Mouse (Mus musculus) neural tube, embryonic 12.5 days (tissue): ENCODE data around the gene Dok1. TPM values are rescaled to one million over a fixed set of nuclear protein-coding genes. Genes with fewer than 3 reads are reported as not detected.
A peak's percentile ranks its signal among the peaks of the same experiment; 100 is the strongest.

Source experiments
- ATAC-seq: fragments of 200-750 bp; cut with Nextera tagmentation; 2 replicates; pipeline ENCODE4 v1.8.0; 2017; ENCODE audit warnings: low read depth, mild to moderate bottlenecking, moderate TSS enrichment, moderate library complexity; ENCODE audit not compliant: low FRiP score
- H3K27ac ChIP-seq: fragments of 300-500 bp; sonication (generic); 2 replicates; pipeline ENCODE4 v1.5.1; 2016
- H3K27me3 ChIP-seq: fragments of 300-500 bp; sonication (generic); replicated peaks from 2 replicates; pipeline ENCODE4 v1.6.1; 2016; ENCODE audit warnings: mild to moderate bottlenecking
- H3K36me3 ChIP-seq: fragments of 300-500 bp; sonication (generic); 2 replicates; pipeline ENCODE4 v1.6.1; 2016; ENCODE audit warnings: mild to moderate bottlenecking
- H3K4me1 ChIP-seq: fragments of 300-500 bp; sonication (generic); 2 replicates; pipeline ENCODE4 v1.6.1; 2016
- H3K4me2 ChIP-seq: fragments of 300-500 bp; sonication (generic); replicated peaks from 2 replicates; pipeline ENCODE4 v1.6.1; 2016; ENCODE audit warnings: mild to moderate bottlenecking
- H3K4me3 ChIP-seq: fragments of 300-500 bp; sonication (generic); 2 replicates; pipeline ENCODE4 v1.5.1; 2016
- H3K9ac ChIP-seq: fragments of 300-500 bp; sonication (generic); 2 replicates; pipeline ENCODE4 v1.6.1; 2016; ENCODE audit warnings: mild to moderate bottlenecking
- H3K9me3 ChIP-seq: fragments of 300-500 bp; sonication (generic); 2 replicates; pipeline ENCODE4 v1.6.1; 2016; ENCODE audit warnings: mild to moderate bottlenecking
- WGBS: fragments of 180-500 bp; shearing (Covaris S2); methylation state at CpG from one replicate; pipeline ENCODE4 v1.1.7; 2016; 5-methylcytosine and 5-hydroxymethylcytosine counted together
- polyA plus RNA-seq: library from polyadenylated mRNA; unstranded; fragments of >200 nt; fragmentation: Nextera tagmentation; extraction: Ambion mirVana; gene quantifications from 2 replicates; pipeline ENCODE4 v1.2.1, GENCODE M21; 2016

Dok1 gene
- polyA plus RNA-seq, 1 experiment from 2014 or later: 6.5 TPM

- Histone ChIP-seq H3K9ac (no peak overlapping the region), H3K4me2 (no peak overlapping the region), H3K4me3 (no peak overlapping the region), H3K27me3 (0 out of 2 replicates have a peak, but pooled peaks cover 4% of the 10 kb centered on the region), H3K9me3 (no peaks in the 10 kb centered on the region), H3K27ac (no peak overlapping the region), H3K36me3 (no peaks in the 10 kb centered on the region), H3K4me1 (no peaks in the 10 kb centered on the region)
- no peak for ATAC-seq
- WGBS: 97% methylated on average over 2 of the region's 2 CpGs
Measured at GRCm38 (mm10) chr6:83023786-83024185, 9.5 kb downstream of the Dok1 start.

GRCm38 (mm10) chr6:83023008-83023407 is 10.3 kb downstream of the Dok1 start:
- ATAC-seq: no peak
- Histone ChIP-seq H3K27me3 (no peaks in the 10 kb centered on the region), H3K36me3 (no peaks in the 10 kb centered on the region), H3K4me3 (no peak overlapping the region), H3K4me2 (no peak overlapping the region), H3K27ac (no peak overlapping the region), H3K4me1 (no peaks in the 10 kb centered on the region), H3K9ac (no peak overlapping the region), H3K9me3 (no peaks in the 10 kb centered on the region)
- WGBS: 85% methylated on average over 9 of the region's 9 CpGs

GRCm38 (mm10) chr6:83020836-83021593 is 12.3 kb downstream of the Dok1 start:
- WGBS: 90% methylated on average over 4 of the region's 4 CpGs
- Histone ChIP-seq H3K27ac (no peak overlapping the region), H3K36me3 (no peaks in the 10 kb centered on the region), H3K27me3 (no peaks in the 10 kb centered on the region), H3K4me2 (no peak overlapping the region), H3K4me1 (no peaks in the 10 kb centered on the region), H3K9me3 (no peaks in the 10 kb centered on the region), H3K9ac (no peak overlapping the region), H3K4me3 (no peak overlapping the region)
- ATAC-seq: no peak

GRCm38 (mm10) chr6:83020121-83020520 is 13.2 kb downstream of the Dok1 start:
- Histone ChIP-seq H3K9ac (no peak overlapping the region), H3K9me3 (no peaks in the 10 kb centered on the region), H3K27ac (no peak overlapping the region), H3K4me2 (no peak overlapping the region), H3K4me1 (no peaks in the 10 kb centered on the region), H3K36me3 (no peaks in the 10 kb centered on the region), H3K27me3 (no peaks in the 10 kb centered on the region), H3K4me3 (no peak overlapping the region)
- WGBS: 89% methylated on average over 6 of the region's 6 CpGs
- ATAC-seq: no peak

GRCm38 (mm10) chr6:83019044-83019443 is 14.2 kb downstream of the Dok1 start:
- WGBS: 78% methylated on average over 3 of the region's 3 CpGs
- no peak overlapping the region for H3K4me2 ChIP-seq
- H3K27ac ChIP-seq: no peak overlapping the region
- no peaks in the 10 kb centered on the region for H3K36me3 ChIP-seq
- H3K9ac ChIP-seq: no peak overlapping the region
- ATAC-seq: no peak
- H3K27me3 ChIP-seq: no peaks in the 10 kb centered on the region
- no peaks in the 10 kb centered on the region for H3K9me3 ChIP-seq
- no peaks in the 10 kb centered on the region for H3K4me1 ChIP-seq
- H3K4me3 ChIP-seq: no peak overlapping the region

GRCm38 (mm10) chr6:83017190-83017589 is 16.1 kb downstream of the Dok1 start:
- no peaks in the 10 kb centered on the region for H3K9me3 ChIP-seq
- no peaks in the 10 kb centered on the region for H3K27me3 ChIP-seq
- H3K27ac ChIP-seq: no peak overlapping the region
- ATAC-seq: no peak
- 79% methylated on average over 3 of the region's 3 CpGs for WGBS
- no peaks in the 10 kb centered on the region for H3K36me3 ChIP-seq
- no peak overlapping the region for H3K9ac ChIP-seq
- no peak overlapping the region for H3K4me2 ChIP-seq
- no peak overlapping the region for H3K4me3 ChIP-seq
- no peaks in the 10 kb centered on the region for H3K4me1 ChIP-seq

GRCm38 (mm10) chr6:83015749-83016148 is 17.5 kb downstream of the Dok1 start:
- H3K4me3 ChIP-seq: no peak overlapping the region
- H3K27ac ChIP-seq: no peak overlapping the region
- ATAC-seq: no peak
- no peak overlapping the region for H3K9ac ChIP-seq
- no peak overlapping the region for H3K4me2 ChIP-seq
- H3K27me3 ChIP-seq: no peaks in the 10 kb centered on the region
- WGBS: 90% methylated on average over 2 of the region's 2 CpGs
- no peaks in the 10 kb centered on the region for H3K4me1 ChIP-seq
- H3K36me3 ChIP-seq: no peaks in the 10 kb centered on the region
- H3K9me3 ChIP-seq: no peaks in the 10 kb centered on the region

GRCm38 (mm10) chr6:83014482-83015466 is 18.5 kb downstream of the Dok1 start:
- 77% methylated on average over 12 of the region's 12 CpGs for WGBS
- no peak for ATAC-seq

GRCm38 (mm10) chr6:83013444-83013843 is 19.8 kb downstream of the Dok1 start:
- Histone ChIP-seq H3K4me3 (no peak overlapping the region), H3K9me3 (no peaks in the 10 kb centered on the region), H3K36me3 (no peaks in the 10 kb centered on the region), H3K27me3 (no peaks in the 10 kb centered on the region), H3K4me2 (no peak overlapping the region), H3K27ac (no peak overlapping the region), H3K9ac (peak overlapping the region; percentile 6; the same call in 1 of the 2 replicates), H3K4me1 (no peaks in the 10 kb centered on the region)
- 74% methylated on average over 5 of the region's 5 CpGs for WGBS
- ATAC-seq: no peak

More at GRCm38 (mm10) chr6:83014482-83015466, 18.5 kb downstream of the Dok1 start:
- Histone ChIP-seq H3K4me1 (no peaks in the 10 kb centered on the region), H3K27me3 (no peaks in the 10 kb centered on the region), H3K27ac (no peak overlapping the region), H3K4me2 (no peak overlapping the region), H3K9ac (no peak overlapping the region), H3K36me3 (no peaks in the 10 kb centered on the region), H3K9me3 (no peaks in the 10 kb centered on the region), H3K4me3 (no peak overlapping the region)

GRCm38 (mm10) chr6:83011756-83012155 is 21.5 kb downstream of the Dok1 start:
- no peaks in the 10 kb centered on the region for H3K9me3 ChIP-seq
- no peak for ATAC-seq
- WGBS: 77% methylated on average over 6 of the region's 6 CpGs
- H3K9ac ChIP-seq: no peak overlapping the region
- H3K27me3 ChIP-seq: no peaks in the 10 kb centered on the region
- H3K27ac ChIP-seq: no peak overlapping the region
- no peaks in the 10 kb centered on the region for H3K4me1 ChIP-seq
- no peak overlapping the region for H3K4me3 ChIP-seq
- H3K4me2 ChIP-seq: no peak overlapping the region
- H3K36me3 ChIP-seq: no peaks in the 10 kb centered on the region

- H3K4me2 ChIP-seq: no peak overlapping the region
- WGBS: 81% methylated on average over 7 of the region's 7 CpGs
- ATAC-seq: no peak
- H3K36me3 ChIP-seq: no peaks in the 10 kb centered on the region
- no peak overlapping the region for H3K9ac ChIP-seq
- H3K9me3 ChIP-seq: no peaks in the 10 kb centered on the region
- H3K4me3 ChIP-seq: no peak overlapping the region
- no peaks in the 10 kb centered on the region for H3K27me3 ChIP-seq
- no peaks in the 10 kb centered on the region for H3K4me1 ChIP-seq
- no peak overlapping the region for H3K27ac ChIP-seq
Measured at GRCm38 (mm10) chr6:83011255-83011654, 22.0 kb downstream of the Dok1 start.

- Histone ChIP-seq H3K36me3 (no peaks in the 10 kb centered on the region), H3K4me3 (no peak overlapping the region), H3K9me3 (no peaks in the 10 kb centered on the region), H3K9ac (no peak overlapping the region), H3K4me2 (no peak overlapping the region), H3K4me1 (no peaks in the 10 kb centered on the region), H3K27me3 (no peaks in the 10 kb centered on the region), H3K27ac (no peak overlapping the region)
- ATAC-seq: no peak
- 81% methylated on average over 7 of the region's 7 CpGs for WGBS
Measured at GRCm38 (mm10) chr6:83010010-83010409, 23.3 kb downstream of the Dok1 start.
